Comparison of ENCODE assay signal across 8 mouse cellular contexts in genomic region chr17:24204846-24205245, GRCm38 (mm10). TPM values are rescaled to one million over a fixed set of nuclear protein-coding genes. Genes with fewer than 3 reads are reported as not detected.
DNase-seq lines count a peak whose midpoint lies in the region; ATAC-seq and TF ChIP-seq lines count a peak whose summit lies in the region.

No protein-coding gene starts in this region.

- no peak for ATAC-seq in cerebellum, adult (ENCODE audit: insufficient number of reproducible peaks, low FRiP score, low TSS enrichment)
- ATAC-seq in megakaryocyte, adult 5-6 weeks (ENCODE audit: poor library complexity, severe bottlenecking): no peak
- ATAC-seq in hindbrain, embryonic 16.5 days: no peak

- H3K36me3 ChIP-seq in megakaryocyte, embryonic 14.5 days (replicated peaks; ENCODE audit: low read length): peaks cover 18% of the 10 kb centered on the region
- no peaks in the 10 kb centered on the region for H3K36me3 ChIP-seq in hindbrain, embryonic 16.5 days (ENCODE audit: control insufficient read depth, insufficient read depth, low read length)
- H3K36me3 ChIP-seq in myocyte (ENCODE audit: control insufficient read depth, insufficient read depth): no peaks in the 10 kb centered on the region

- TF ChIP-seq POLR2A in myocyte (IDR thresholded peaks at IDR 0.05; ENCODE audit: insufficient read length, low read depth): no peak

- peak overlapping the region; percentile 59 for H3K27ac ChIP-seq in hindbrain, embryonic 16.5 days (ENCODE audit: low read depth, low read length)

- H3K79me2 ChIP-seq in myocyte (ENCODE audit: control insufficient read depth, insufficient read depth): no peaks in the 10 kb centered on the region

- DNase-seq in cerebellum, adult 11-12 months: peak; percentile 66
- no peak for DNase-seq in thymus, postnatal 36 days
- DNase-seq in embryo, embryonic 10 days (ENCODE audit: low spot score): no peak

- H3K4me3 ChIP-seq in megakaryocyte, embryonic 14.5 days (replicated peaks): peak overlapping the region; percentile 96
- peak overlapping the region; percentile 77 for H3K4me3 ChIP-seq in hindbrain, embryonic 16.5 days (ENCODE audit: low read length)
- peak overlapping the region; percentile 46 for H3K4me3 ChIP-seq in myocyte

- peak overlapping the region; percentile 90 for H3K9ac ChIP-seq in hindbrain, embryonic 16.5 days (ENCODE audit: low read depth, low read length)

- no peaks in the 10 kb centered on the region for H3K9me3 ChIP-seq in megakaryocyte, embryonic 14.5 days
- H3K9me3 ChIP-seq in hindbrain, embryonic 16.5 days (ENCODE audit: control insufficient read depth, low read length): no peaks in the 10 kb centered on the region

- WGBS in hindbrain, embryonic 16.5 days: 6% methylated on average over 7 of the region's 7 CpGs

- peaks cover 95% of the 10 kb centered on the region for H3K4me1 ChIP-seq in megakaryocyte, embryonic 14.5 days
- peaks cover 65% of the 10 kb centered on the region for H3K4me1 ChIP-seq in hindbrain, embryonic 16.5 days (ENCODE audit: control insufficient read depth, insufficient read depth, low read depth, low read length)

- peak overlapping the region; percentile 80 for H3ac ChIP-seq in myocyte (ENCODE audit: control insufficient read depth, insufficient read length)

- H3K4me2 ChIP-seq in hindbrain, embryonic 16.5 days (ENCODE audit: low read length): peak overlapping the region; percentile 82
- peak overlapping the region; percentile 99 for H3K4me2 ChIP-seq in myocyte (ENCODE audit: low read depth)

- H3K27me3 ChIP-seq in megakaryocyte, embryonic 14.5 days (replicated peaks): peaks cover 40% of the 10 kb centered on the region
- no peaks in the 10 kb centered on the region for H3K27me3 ChIP-seq in hindbrain, embryonic 16.5 days (replicated peaks; ENCODE audit: control insufficient read depth, insufficient read depth, low read length)
- H3K27me3 ChIP-seq in myocyte (ENCODE audit: control insufficient read depth, insufficient read depth, insufficient read length): no peaks in the 10 kb centered on the region

TF ChIP-seq in myocyte, 11 proteins besides CTCF, POLR2A, EP300 and RAD21:
- no peak for TF ChIP-seq TCF12 (IDR thresholded peaks at IDR 0.05; ENCODE audit: insufficient read depth, poor library complexity, severe bottlenecking)
- peak in 2 of 3 experiments; percentile 40 to 82 for TF ChIP-seq MYOG (IDR thresholded peaks at IDR 0.05; ENCODE audit: control insufficient read depth in 1 of 3, insufficient read depth in 1 of 3, insufficient read length in 2 of 3, low read depth in 2 of 3)
- peak in 1 of 3 experiments; percentile 41 for TF ChIP-seq MYOD1 (IDR thresholded peaks at IDR 0.05; ENCODE audit: control insufficient read depth in 1 of 3, insufficient read length in 2 of 3, low read depth in 2 of 3)
TF ChIP-seq in myocyte: peak in this region for 2.

RNA-seq across cellular contexts. Expression of gene Tbc1d24, which starts 0.5 kb away (rescaled TPM):
- 1.1 TPM in 1 of 2 replicates, not detected in the other for polyA plus RNA-seq in megakaryocyte, embryonic 14.5 days (2012; ENCODE audit: insufficient read depth, low replicate concordance)
- total RNA-seq in megakaryocyte, adult 5-6 weeks (2015): 5.5 and 11.8 TPM in 2 replicates
- 4.0 and 4.6 TPM in 2 replicates for total RNA-seq in megakaryocyte, adult 5-6 weeks (2017)
- 26.6 and 29.5 TPM in 2 replicates for polyA plus RNA-seq in hindbrain, embryonic 16.5 days (2015; fragmentation: Nextera tagmentation; extraction: Ambion mirVana)
- 4.3 TPM for polyA plus RNA-seq in myocyte (2012; fragmentation: generic; extraction: Trizol)

RNA-seq across cellular contexts. Expression of gene Ntn3, which starts 4.5 kb away (rescaled TPM):
- 0.25 TPM in 1 of 2 replicates, not detected in the other for polyA plus RNA-seq in megakaryocyte, embryonic 14.5 days (2012; ENCODE audit: insufficient read depth, low replicate concordance)
- 0.11 TPM in 1 of 2 replicates, not detected in the other for total RNA-seq in megakaryocyte, adult 5-6 weeks (2015)
- 0.08 TPM in 1 of 2 replicates, not detected in the other for total RNA-seq in megakaryocyte, adult 5-6 weeks (2017)
- polyA plus RNA-seq in hindbrain, embryonic 16.5 days (2015; fragmentation: Nextera tagmentation; extraction: Ambion mirVana): 4.5 and 4.6 TPM in 2 replicates
- polyA plus RNA-seq in myocyte (2012; fragmentation: generic; extraction: Trizol): 0.13 TPM

RNA-seq across cellular contexts. Expression of gene Tedc2, which starts 15.8 kb away (rescaled TPM):
- polyA plus RNA-seq in megakaryocyte, embryonic 14.5 days (2012; ENCODE audit: insufficient read depth, low replicate concordance): 7.4 and 13.2 TPM in 2 replicates
- 6.6 and 7.8 TPM in 2 replicates for total RNA-seq in megakaryocyte, adult 5-6 weeks (2015)
- 12.3 and 13.5 TPM in 2 replicates for total RNA-seq in megakaryocyte, adult 5-6 weeks (2017)
- 8.9 and 10.1 TPM in 2 replicates for polyA plus RNA-seq in hindbrain, embryonic 16.5 days (2015; fragmentation: Nextera tagmentation; extraction: Ambion mirVana)
- 3.7 TPM for polyA plus RNA-seq in myocyte (2012; fragmentation: generic; extraction: Trizol)

RNA-seq across cellular contexts. Expression of gene Atp6v0c, which starts 35.3 kb away (rescaled TPM):
- 252 and 695 TPM in 2 replicates for polyA plus RNA-seq in megakaryocyte, embryonic 14.5 days (2012; ENCODE audit: insufficient read depth, low replicate concordance)
- total RNA-seq in megakaryocyte, adult 5-6 weeks (2015): 468 and 476 TPM in 2 replicates
- total RNA-seq in megakaryocyte, adult 5-6 weeks (2017): 175 and 180 TPM in 2 replicates
- 1,653 and 1,817 TPM in 2 replicates for polyA plus RNA-seq in hindbrain, embryonic 16.5 days (2015; fragmentation: Nextera tagmentation; extraction: Ambion mirVana)
- 432 TPM for polyA plus RNA-seq in myocyte (2012; fragmentation: generic; extraction: Trizol)

RNA-seq across cellular contexts. Expression of gene Amdhd2, which starts 41.3 kb away (rescaled TPM):
- polyA plus RNA-seq in megakaryocyte, embryonic 14.5 days (2012; ENCODE audit: insufficient read depth, low replicate concordance): 68.6 and 109 TPM in 2 replicates
- 28.8 and 36.3 TPM in 2 replicates for total RNA-seq in megakaryocyte, adult 5-6 weeks (2015)
- 44.4 and 68.1 TPM in 2 replicates for total RNA-seq in megakaryocyte, adult 5-6 weeks (2017)
- polyA plus RNA-seq in hindbrain, embryonic 16.5 days (2015; fragmentation: Nextera tagmentation; extraction: Ambion mirVana): 35.2 and 41.0 TPM in 2 replicates
- 29.8 TPM for polyA plus RNA-seq in myocyte (2012; fragmentation: generic; extraction: Trizol)

Comparison
In these comparisons a context has a peak if more than half of its experiments do, and no peak if none do; other contexts are left out.
1. H3K4me3 ChIP-seq: peak in every context shown above with its lines; median percentile 96 in megakaryocyte, embryonic 14.5 days; 77 in hindbrain, embryonic 16.5 days; 46 in myocyte.